Mouse (Mus musculus) macrophage (primary cell): ENCODE data around the gene Sirpb1a. TPM values are rescaled to one million over a fixed set of nuclear protein-coding genes. Genes with fewer than 3 reads are reported as not detected.
"Not testable (repeated sequence)": the region's sequence is repeated elsewhere in the genome, so short reads cannot be mapped to it uniquely, and the experiment has no call there.

Experiments
- H3K27ac ChIP-seq: fragments of 350-480 bp; formaldehyde crosslinking; 2 replicates; pipeline ENCODE4 v1.9.0; 2021
- H3K36me3 ChIP-seq: fragments of 350-480 bp; formaldehyde crosslinking; 2 replicates; pipeline ENCODE4 v1.9.0; 2021; ENCODE audit errors: inconsistent target
- H3K4me3 ChIP-seq: fragments of 350-480 bp; formaldehyde crosslinking; 2 replicates; pipeline ENCODE4 v1.9.0; 2021; ENCODE audit errors: inconsistent target
- H3K79me2 ChIP-seq: fragments of 350-480 bp; formaldehyde crosslinking; 2 replicates; pipeline ENCODE4 v1.9.0; 2021; ENCODE audit errors: inconsistent target
- WGBS: methylation state at CpG from one replicate; pipeline ENCODE4 v1.1.7; 2026; ENCODE audit warnings: inconsistent platforms; ENCODE audit not compliant: missing documents; 5-methylcytosine and 5-hydroxymethylcytosine counted together
- polyA plus RNA-seq: library from polyadenylated mRNA; stranded (reverse); fragments of 250-400 nt; gene quantifications from 3 replicates; pipeline ENCODE4 v1.2.4, GENCODE M21; 2018; ENCODE audit warnings: inconsistent platforms
- total RNA-seq, 78 experiments: library from RNA; depleted of rRNA; stranded (reverse); fragments of 250-400 nt; gene quantifications; 1 replicate in 9 of 78; 2 replicates in 24 of 78; 3 replicates in 43 of 78; 4 replicates in 2 of 78; pipeline ENCODE4 v1.2.4; 2018; ENCODE audit warnings: inconsistent platforms in 56 of 78

Gene Sirpb1a
- total RNA-seq (2018; cell fraction: chromatin; rRNA removed): 1 to 10 TPM in 7 of 26 experiments, under 1 TPM in 8, not detected in 11; 0.40 to 5.2 (median 0.96) TPM
- total RNA-seq (2018; cell fraction: cytosol; rRNA removed): 1 to 10 TPM in 15 of 26 experiments, under 1 TPM in 11; 0.28 to 4.3 (median 1.1) TPM
- total RNA-seq (2018; cell fraction: nucleus; rRNA removed): 1 to 10 TPM in 18 of 26 experiments, under 1 TPM in 5, not detected in 3; 0.52 to 6.9 (median 2.2) TPM
- 0.72 to 1.8 TPM (median 1.6 TPM) in 3 replicates for polyA plus RNA-seq

DNA sequence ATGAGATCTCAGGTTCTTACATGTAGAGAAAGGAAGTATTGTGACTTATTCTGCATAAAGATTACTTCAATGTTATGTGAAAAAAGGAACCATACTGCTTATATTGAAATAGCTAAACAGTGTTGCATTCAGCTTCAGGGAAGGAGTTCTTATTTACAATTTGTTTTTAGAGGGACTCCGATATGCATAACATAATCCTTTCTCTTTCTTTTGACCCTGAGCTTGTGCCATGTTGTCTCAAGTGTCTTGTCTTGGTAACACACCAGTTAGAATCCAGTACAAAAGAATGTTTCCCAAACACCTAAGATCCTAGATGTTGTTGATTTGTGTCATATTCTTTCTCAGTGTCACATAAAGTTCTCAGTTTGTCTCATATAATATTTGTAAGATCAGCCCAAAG lies at the start of gene Sirpb1a:
Gene Sirpb1a (minus strand): TSS at position 74 of the 400 bp plus-strand sequence.
- WGBS: 79% methylated on average over 1 of the region's 1 CpGs
- H3K79me2 ChIP-seq, H3K4me3 ChIP-seq, H3K36me3 ChIP-seq: not testable (repeated sequence)
- H3K27ac ChIP-seq: peak within 1 kb of the TSS; percentile 87

DNA sequence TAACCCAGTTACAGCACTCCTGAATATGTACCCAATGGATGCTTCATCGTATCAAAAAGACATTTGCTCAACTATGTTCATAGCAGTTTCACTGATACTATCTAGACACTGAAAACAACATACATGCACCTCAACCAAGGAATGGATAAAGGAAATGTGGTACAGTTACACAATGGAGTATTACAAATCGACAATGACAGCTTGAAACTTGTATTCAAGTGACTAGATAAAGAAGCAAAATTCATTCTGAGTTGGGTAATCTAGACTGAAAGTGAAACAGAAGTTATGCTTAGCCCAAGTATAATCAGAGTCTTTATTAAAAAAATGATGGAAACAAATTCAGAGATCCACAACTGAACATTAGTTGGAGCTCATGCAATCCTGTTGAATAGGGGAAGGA lies 48.5 kb upstream of the Sirpb1a start:
- H3K4me3 ChIP-seq, H3K36me3 ChIP-seq, H3K79me2 ChIP-seq, H3K27ac ChIP-seq: not testable (repeated sequence)
- 67% methylated on average over 1 of the region's 2 CpGs for WGBS

DNA sequence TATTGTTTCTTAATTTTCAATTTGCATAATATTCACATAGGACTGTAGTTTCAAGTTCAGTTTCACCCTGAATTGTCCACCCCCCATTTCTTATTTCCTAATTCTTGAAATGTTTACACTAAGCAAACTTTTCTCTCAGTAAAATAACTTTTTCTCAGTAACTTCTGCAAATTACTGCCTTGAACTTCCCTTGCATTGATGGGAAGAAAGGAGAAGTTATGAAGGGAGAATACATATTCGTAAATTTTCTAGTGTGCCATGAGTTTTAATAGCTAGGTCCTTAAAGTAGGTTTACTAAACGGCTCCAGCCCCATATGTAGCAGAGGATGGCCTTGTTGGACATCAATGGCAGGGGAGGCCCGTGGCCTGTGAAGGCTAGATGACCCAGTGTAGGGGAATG lies 43.8 kb upstream of the Sirpb1a start:
- H3K79me2 ChIP-seq, H3K4me3 ChIP-seq, H3K27ac ChIP-seq, H3K36me3 ChIP-seq: not testable (repeated sequence)
- WGBS: no CpG with 5 or more reads among the region's 3 CpGs

DNA sequence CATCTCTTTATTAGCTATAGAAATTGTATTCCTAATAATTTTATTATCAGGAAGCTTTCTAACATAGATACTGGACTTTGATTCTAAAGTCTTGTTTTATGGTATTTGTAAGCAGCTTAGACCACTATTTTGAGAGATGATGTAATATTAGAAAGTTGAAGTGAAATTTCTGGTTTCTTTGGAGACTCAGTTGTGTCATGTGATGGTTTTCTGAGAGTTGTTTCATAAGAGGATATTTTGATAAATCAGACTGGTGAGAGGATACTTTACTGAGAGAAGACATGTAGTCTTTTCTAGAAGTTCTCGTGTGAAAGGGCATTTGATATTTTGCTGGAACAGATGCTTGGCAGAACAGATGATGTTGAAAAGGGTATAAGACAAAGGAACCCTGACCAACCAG lies 17.6 kb upstream of the Sirpb1a start:
- not testable (repeated sequence) for H3K79me2 ChIP-seq, H3K36me3 ChIP-seq, H3K4me3 ChIP-seq
- 22% methylated on average over 1 of the region's 1 CpGs for WGBS
- H3K27ac ChIP-seq: peak overlapping the region; percentile 65

DNA sequence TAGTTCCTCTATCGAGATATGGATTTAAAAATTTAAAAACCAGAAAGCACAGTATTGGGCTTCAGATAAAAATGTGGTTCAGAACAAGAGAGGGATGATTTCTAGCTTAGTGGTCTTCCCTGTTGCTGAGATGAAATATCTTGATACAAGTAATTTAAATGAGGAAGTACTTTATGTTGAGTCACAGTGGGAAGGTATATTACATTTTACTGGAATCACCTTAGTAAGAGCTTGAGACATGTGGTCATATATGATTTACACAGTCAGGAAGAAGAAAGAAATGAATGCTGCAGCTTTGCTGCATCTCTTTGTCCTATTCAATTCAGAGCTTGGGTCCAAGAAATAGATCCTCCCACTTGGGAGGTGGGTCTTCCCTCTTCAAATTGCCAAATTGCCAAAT lies 13.5 kb upstream of the Sirpb1a start:
- 33% methylated on average over 1 of the region's 1 CpGs for WGBS
- not testable (repeated sequence) for H3K4me3 ChIP-seq, H3K27ac ChIP-seq, H3K79me2 ChIP-seq, H3K36me3 ChIP-seq

DNA sequence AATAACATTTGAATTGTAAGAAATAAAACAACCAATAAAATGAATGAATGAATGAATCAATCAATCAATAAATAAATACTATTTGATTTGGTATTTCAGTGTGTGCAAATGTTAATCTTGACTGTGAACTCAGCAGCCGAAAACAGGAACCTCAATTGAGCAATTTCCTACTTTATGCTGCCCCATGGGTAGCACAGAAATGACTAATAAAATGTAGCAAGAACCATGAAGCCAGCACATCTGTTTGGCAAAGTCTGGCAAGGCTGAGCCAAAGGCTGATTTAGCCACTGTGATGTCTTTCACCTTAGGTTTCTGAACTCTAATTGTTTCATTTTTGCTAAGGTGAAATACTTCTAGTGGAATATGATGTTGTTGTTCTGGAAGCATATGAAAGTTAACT lies 1.6 kb upstream of the Sirpb1a start:
- H3K27ac ChIP-seq: peak overlapping the region; percentile 87
- H3K4me3 ChIP-seq: no peak overlapping the region
- 0% methylated on average over 1 of the region's 1 CpGs for WGBS
- no peaks in the 10 kb centered on the region for H3K79me2 ChIP-seq
- no peaks in the 10 kb centered on the region for H3K36me3 ChIP-seq

DNA sequence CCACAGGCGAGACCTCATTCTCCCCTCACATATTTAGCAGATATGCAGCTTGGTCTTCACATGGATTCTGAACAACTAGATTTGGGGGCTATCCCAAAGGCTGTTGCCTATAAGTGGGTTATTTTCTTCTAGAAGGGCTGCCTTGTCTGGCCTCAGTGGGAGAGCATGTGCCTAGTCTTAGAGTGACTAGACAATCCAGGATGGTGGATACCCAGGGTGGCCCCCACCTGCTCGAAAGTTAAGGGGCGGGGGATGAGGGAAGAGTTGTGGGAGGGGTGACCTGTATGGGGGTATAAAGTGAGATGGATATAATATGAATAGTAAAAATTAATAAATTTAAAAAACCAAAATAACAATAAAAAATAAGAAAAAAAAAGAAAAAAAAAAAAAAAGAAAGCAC lies 70.6 kb downstream of the Sirpb1a start:
- 91% methylated on average over 1 of the region's 3 CpGs for WGBS
- not testable (repeated sequence) for H3K36me3 ChIP-seq, H3K79me2 ChIP-seq, H3K27ac ChIP-seq, H3K4me3 ChIP-seq

DNA sequence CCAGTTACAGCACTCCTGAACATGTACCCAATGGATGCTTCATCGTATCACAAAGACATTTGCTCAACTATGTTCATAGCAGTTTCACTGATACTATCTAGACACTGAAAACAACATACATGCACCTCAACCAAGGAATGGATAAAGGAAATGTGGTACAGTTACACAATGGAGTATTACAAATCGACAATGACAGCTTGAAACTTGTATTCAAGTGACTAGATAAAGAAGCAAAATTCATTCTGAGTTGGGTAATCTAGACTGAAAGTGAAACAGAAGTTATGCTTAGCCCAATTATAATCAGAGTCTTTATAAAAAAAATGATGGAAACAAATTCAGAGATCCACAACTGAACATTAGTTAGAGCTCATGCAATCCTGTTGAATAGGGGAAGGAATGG lies 76.0 kb downstream of the Sirpb1a start:
- H3K36me3 ChIP-seq, H3K79me2 ChIP-seq, H3K27ac ChIP-seq, H3K4me3 ChIP-seq: not testable (repeated sequence)
- 83% methylated on average over 1 of the region's 2 CpGs for WGBS

DNA sequence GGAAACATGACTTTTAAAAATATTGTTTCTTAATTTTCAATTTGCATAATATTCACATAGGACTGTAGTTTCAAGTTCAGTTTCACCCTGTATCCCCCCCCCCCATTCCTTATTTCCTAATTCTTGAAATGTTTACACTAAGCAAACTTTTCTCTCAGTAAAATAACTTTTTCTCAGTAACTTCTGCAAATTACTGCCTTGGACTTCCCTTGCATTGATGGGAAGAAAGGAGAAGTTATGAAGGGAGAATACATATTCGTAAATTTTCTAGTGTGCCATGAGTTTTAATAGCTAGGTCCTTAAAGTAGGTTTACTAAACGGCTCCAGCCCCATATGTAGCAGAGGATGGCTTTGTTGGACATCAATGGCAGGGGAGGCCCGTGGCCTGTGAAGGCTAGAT lies 80.7 kb downstream of the Sirpb1a start:
- not testable (repeated sequence) for H3K36me3 ChIP-seq, H3K4me3 ChIP-seq, H3K79me2 ChIP-seq
- peak overlapping the region; percentile 32; the same call in 1 of the 2 replicates for H3K27ac ChIP-seq
- WGBS: no CpG with 5 or more reads among the region's 3 CpGs

DNA sequence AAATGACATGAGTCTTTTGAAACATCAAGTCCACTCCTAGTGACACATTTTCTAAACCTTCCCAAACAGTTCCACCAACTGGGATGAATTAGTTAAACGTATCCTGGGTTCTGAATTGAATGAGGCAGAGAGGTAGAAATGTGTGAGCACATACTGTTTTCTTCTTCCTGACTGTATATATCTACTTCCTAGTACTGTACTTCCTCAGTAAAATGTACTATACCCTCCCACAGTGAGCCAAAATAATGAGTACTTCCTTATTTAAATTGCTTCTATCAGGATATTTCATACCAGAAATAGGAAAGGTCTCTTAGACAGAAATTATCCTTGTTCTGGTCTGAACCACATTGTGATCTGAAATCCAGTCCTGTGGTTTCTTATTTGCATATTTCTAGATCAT lies 86.0 kb downstream of the Sirpb1a start:
- Histone ChIP-seq H3K79me2 (no peaks in the 10 kb centered on the region), H3K4me3 (no peak overlapping the region), H3K36me3 (no peaks in the 10 kb centered on the region), H3K27ac (peak overlapping the region; percentile 41)
- 57% methylated on average over 1 of the region's 1 CpGs for WGBS

DNA sequence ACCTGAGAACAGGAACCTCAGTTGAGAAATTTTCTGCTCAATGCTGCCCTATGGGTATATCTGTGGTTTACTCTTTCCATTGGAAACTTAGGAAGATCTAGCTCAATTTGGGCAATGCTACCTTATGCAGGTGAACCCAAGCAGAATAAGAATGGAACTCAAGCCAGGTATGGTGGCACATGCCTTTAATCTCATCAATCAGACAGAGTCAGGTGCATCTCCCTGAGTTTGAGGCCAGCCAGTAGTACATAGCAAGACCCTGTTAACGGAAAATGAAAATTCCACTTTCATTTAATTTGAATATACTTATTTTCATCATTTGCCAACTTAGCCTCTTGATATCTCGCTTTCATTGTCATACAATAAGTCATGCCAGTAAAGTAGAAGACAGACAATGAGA lies 92.1 kb downstream of the Sirpb1a start:
- Histone ChIP-seq H3K36me3 (no peaks in the 10 kb centered on the region), H3K4me3 (no peak overlapping the region), H3K79me2 (no peaks in the 10 kb centered on the region), H3K27ac (no peak overlapping the region)
- WGBS: 82% methylated on average over 2 of the region's 2 CpGs

DNA sequence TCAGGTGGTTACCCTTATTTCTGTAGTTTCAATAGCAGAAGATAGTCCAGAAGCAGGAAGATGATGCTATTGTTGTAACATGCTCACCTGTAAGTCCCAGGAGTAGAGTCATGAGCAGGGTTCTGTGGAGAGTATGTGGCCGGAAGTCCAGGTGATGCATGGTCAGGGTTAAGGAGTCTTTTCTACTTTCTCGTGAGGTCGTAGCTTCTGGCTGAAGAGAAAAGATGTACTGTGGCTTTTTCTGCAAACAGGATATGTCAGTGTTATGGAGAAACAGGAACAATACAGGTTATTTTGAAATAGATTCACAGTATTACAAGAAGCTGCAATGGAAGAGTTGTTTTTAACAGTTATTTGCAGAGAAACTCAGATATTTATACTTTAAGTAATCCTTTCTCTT lies 94.3 kb downstream of the Sirpb1a start, which contains the start of gene Gm9733:
Gene Gm9733 (minus strand): TSS at position 240 of the 400 bp plus-strand sequence.
- WGBS: 50% methylated on average over 3 of the region's 3 CpGs
- Histone ChIP-seq H3K27ac (no peak within 1 kb of the TSS), H3K79me2 (no peaks in the 10 kb centered on the region), H3K36me3 (no peaks in the 10 kb centered on the region), H3K4me3 (no peak within 1 kb of the TSS)

DNA sequence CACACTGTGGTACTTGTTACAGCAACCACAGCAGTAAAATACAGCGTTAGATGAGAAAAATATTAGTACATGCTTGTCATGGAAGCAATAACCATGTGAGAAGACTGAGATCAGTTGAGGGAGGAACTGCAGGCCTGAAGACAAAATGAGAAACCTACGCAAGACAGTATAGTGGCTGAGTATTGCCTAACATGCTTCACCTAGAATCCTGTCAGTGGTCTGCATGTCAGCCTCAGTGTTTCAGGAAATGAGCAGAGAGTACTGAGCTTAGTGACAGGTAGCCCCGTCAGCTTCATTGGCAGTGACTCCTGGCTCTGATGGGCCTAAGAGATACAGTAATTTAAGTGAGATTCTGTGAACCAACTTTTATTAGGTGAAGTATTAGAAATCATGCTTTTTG lies 94.8 kb downstream of the Sirpb1a start:
- WGBS: 37% methylated on average over 3 of the region's 3 CpGs
- no peak overlapping the region for H3K27ac ChIP-seq
- H3K79me2 ChIP-seq: no peaks in the 10 kb centered on the region
- H3K36me3 ChIP-seq: no peaks in the 10 kb centered on the region
- no peak overlapping the region for H3K4me3 ChIP-seq

DNA sequence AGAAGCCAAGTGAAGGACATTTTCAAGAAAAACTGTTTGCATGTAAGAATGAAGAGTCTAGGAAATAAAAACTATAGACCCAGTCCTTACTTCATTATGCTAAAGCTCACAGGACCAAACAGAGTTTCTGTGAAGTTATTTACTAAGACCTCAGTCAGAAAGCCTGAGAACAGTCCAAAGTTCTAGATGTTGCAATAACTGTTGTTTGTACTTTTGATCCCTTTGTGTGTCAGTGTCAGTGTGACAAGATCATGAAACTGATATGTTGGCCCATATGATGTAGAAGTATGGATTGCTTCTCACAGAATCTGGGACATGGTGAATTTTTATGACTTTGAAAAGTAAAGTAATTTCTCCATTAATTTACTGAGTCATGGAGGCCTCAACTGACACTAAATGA lies 96.8 kb downstream of the Sirpb1a start:
- H3K4me3 ChIP-seq: no peak overlapping the region
- H3K79me2 ChIP-seq: no peaks in the 10 kb centered on the region
- no peak overlapping the region for H3K27ac ChIP-seq
- H3K36me3 ChIP-seq: no peaks in the 10 kb centered on the region
